Mouse (Mus musculus) intestine, embryonic 16.5 days (tissue): ENCODE measurements around the gene Pou3f1. TPM values are rescaled to one million over a fixed set of nuclear protein-coding genes. Genes with fewer than 3 reads are reported as not detected.
A peak's percentile ranks its signal among the peaks of the same experiment; 100 is the strongest.

Experiments used
- ATAC-seq: fragments of 200-750 bp; cut with Nextera tagmentation; 2 replicates; pipeline ENCODE4 v1.8.0; 2017; ENCODE audit warnings: moderate TSS enrichment, moderate library complexity
- H3K27ac ChIP-seq: fragments of 300-500 bp; sonication (generic); 2 replicates; pipeline ENCODE4 v1.5.1; 2014; ENCODE audit warnings: mild to moderate bottlenecking, low read length
- H3K27me3 ChIP-seq: fragments of 300-500 bp; sonication (generic); replicated peaks from 2 replicates; pipeline ENCODE4 v1.6.1; 2014; ENCODE audit warnings: low read length, control low read depth, mixed read lengths; ENCODE audit not compliant: control insufficient read depth, insufficient read depth
- H3K36me3 ChIP-seq: fragments of 300-500 bp; sonication (generic); 2 replicates; pipeline ENCODE4 v1.6.1; 2014; ENCODE audit warnings: low read length, control low read depth; ENCODE audit not compliant: control insufficient read depth, insufficient read depth
- H3K4me1 ChIP-seq: fragments of 300-500 bp; sonication (generic); 2 replicates; pipeline ENCODE4 v1.6.1; 2014; ENCODE audit warnings: low read length, control low read depth, mixed read lengths; ENCODE audit not compliant: control insufficient read depth, insufficient read depth
- H3K4me2 ChIP-seq: fragments of 300-500 bp; sonication (generic); 2 replicates; pipeline ENCODE4 v1.6.1; 2014; ENCODE audit warnings: low read depth, low read length, control low read depth
- H3K4me3 ChIP-seq: fragments of 300-500 bp; sonication (generic); 2 replicates; pipeline ENCODE4 v1.5.1; 2014; ENCODE audit warnings: mild to moderate bottlenecking, low read length
- H3K9ac ChIP-seq: fragments of 300-500 bp; sonication (generic); 2 replicates; pipeline ENCODE4 v1.6.1; 2014; ENCODE audit warnings: low read depth, low read length
- H3K9me3 ChIP-seq: fragments of 300-500 bp; sonication (generic); 2 replicates; pipeline ENCODE4 v1.6.1; 2016; ENCODE audit warnings: low read length, control low read depth; ENCODE audit not compliant: control insufficient read depth
- WGBS: fragments of 180-500 bp; shearing (Covaris S2); extraction: QIAGEN DNeasy Blood & Tissue Kit; methylation state at CpG from one replicate; pipeline ENCODE4 v1.1.7; 2014; 5-methylcytosine and 5-hydroxymethylcytosine counted together
- polyA plus RNA-seq: library from polyadenylated mRNA; unstranded; fragments of >200 nt; fragmentation: Nextera tagmentation; extraction: Ambion mirVana; gene quantifications from 2 replicates; pipeline ENCODE4 v1.2.1, GENCODE M21; 2015

Gene Pou3f1
- polyA plus RNA-seq, 1 experiment from 2014 or later = 0.04 TPM

GRCm38 (mm10) chr4:124675958-124676357 is 19.4 kb downstream of the Pou3f1 start:
- Histone ChIP-seq H3K4me2 (no peak overlapping the region), H3K9ac (no peak overlapping the region), H3K9me3 (no peaks in the 10 kb centered on the region), H3K36me3 (peaks cover 7% of the 10 kb centered on the region; the same call in 1 of the 2 replicates), H3K4me3 (no peak overlapping the region), H3K27me3 (peaks cover 8% of the 10 kb centered on the region; the same call in 1 of the 2 replicates), H3K27ac (no peak overlapping the region), H3K4me1 (no peaks in the 10 kb centered on the region)
- 85% methylated on average over 6 of the region's 6 CpGs for WGBS
- ATAC-seq = no peak

- Histone ChIP-seq H3K4me3 (no peak overlapping the region), H3K4me2 (no peak overlapping the region), H3K36me3 (peaks cover 17% of the 10 kb centered on the region), H3K4me1 (no peaks in the 10 kb centered on the region), H3K9me3 (no peaks in the 10 kb centered on the region), H3K27ac (no peak overlapping the region), H3K9ac (no peak overlapping the region), H3K27me3 (no peaks in the 10 kb centered on the region)
- WGBS = 46% methylated on average over 7 of the region's 7 CpGs
- 0 out of 2 replicates have a peak, but pooled peaks have one; percentile 38 for ATAC-seq
These were observed 25.7 kb downstream of the Pou3f1 start for GRCm38 (mm10) chr4:124682270-124682669.

- Histone ChIP-seq H3K4me3 (no peak overlapping the region), H3K36me3 (peaks cover 17% of the 10 kb centered on the region), H3K9ac (no peak overlapping the region), H3K4me2 (no peak overlapping the region), H3K4me1 (no peaks in the 10 kb centered on the region), H3K27me3 (no peaks in the 10 kb centered on the region), H3K27ac (no peak overlapping the region), H3K9me3 (no peaks in the 10 kb centered on the region)
- ATAC-seq = no peak
- WGBS = 89% methylated on average over 4 of the region's 4 CpGs
These were observed 26.9 kb downstream of the Pou3f1 start for GRCm38 (mm10) chr4:124683474-124683873.

GRCm38 (mm10) chr4:124685004-124685403 is 28.4 kb downstream of the Pou3f1 start:
- Histone ChIP-seq H3K9ac (no peak overlapping the region), H3K4me2 (no peak overlapping the region), H3K27me3 (no peaks in the 10 kb centered on the region), H3K4me3 (no peak overlapping the region), H3K4me1 (no peaks in the 10 kb centered on the region), H3K27ac (no peak overlapping the region), H3K36me3 (peaks cover 16% of the 10 kb centered on the region), H3K9me3 (no peaks in the 10 kb centered on the region)
- WGBS = 82% methylated on average over 4 of the region's 4 CpGs
- ATAC-seq = no peak

- Histone ChIP-seq H3K4me1 (no peaks in the 10 kb centered on the region), H3K27me3 (no peaks in the 10 kb centered on the region), H3K4me2 (no peak overlapping the region), H3K9me3 (no peaks in the 10 kb centered on the region), H3K36me3 (peaks cover 12% of the 10 kb centered on the region), H3K4me3 (no peak overlapping the region), H3K27ac (no peak overlapping the region), H3K9ac (no peak overlapping the region)
- no peak for ATAC-seq
- 85% methylated on average over 8 of the region's 8 CpGs for WGBS
These were observed 28.8 kb downstream of the Pou3f1 start for GRCm38 (mm10) chr4:124685453-124685852.

GRCm38 (mm10) chr4:124685897-124686402 is 29.3 kb downstream of the Pou3f1 start:
- Histone ChIP-seq H3K27ac (no peak overlapping the region), H3K36me3 (peaks cover 10% of the 10 kb centered on the region), H3K9me3 (no peaks in the 10 kb centered on the region), H3K4me1 (0 out of 2 replicates have a peak, but pooled peaks cover 4% of the 10 kb centered on the region), H3K4me2 (no peak overlapping the region), H3K9ac (no peak overlapping the region), H3K4me3 (no peak overlapping the region), H3K27me3 (no peaks in the 10 kb centered on the region)
- no peak for ATAC-seq
- WGBS = 73% methylated on average over 8 of the region's 8 CpGs

- ATAC-seq = no peak
- no peaks in the 10 kb centered on the region for H3K27me3 ChIP-seq
- H3K4me2 ChIP-seq = no peak overlapping the region
- no peak overlapping the region for H3K27ac ChIP-seq
- no peak overlapping the region for H3K9ac ChIP-seq
- H3K9me3 ChIP-seq = no peaks in the 10 kb centered on the region
- no peaks in the 10 kb centered on the region; the same call in 1 of the 2 replicates for H3K36me3 ChIP-seq
- WGBS = 86% methylated on average over 8 of the region's 8 CpGs
- peaks cover 17% of the 10 kb centered on the region for H3K4me1 ChIP-seq
- no peak overlapping the region for H3K4me3 ChIP-seq
These were observed 34.8 kb downstream of the Pou3f1 start for GRCm38 (mm10) chr4:124691455-124691854.

GRCm38 (mm10) chr4:124692416-124692861 is 35.8 kb downstream of the Pou3f1 start:
- WGBS = 64% methylated on average over 3 of the region's 3 CpGs
- Histone ChIP-seq H3K9me3 (no peaks in the 10 kb centered on the region), H3K4me1 (peaks cover 17% of the 10 kb centered on the region), H3K27ac (no peak overlapping the region), H3K4me3 (peak overlapping the region; percentile 63), H3K27me3 (no peaks in the 10 kb centered on the region), H3K9ac (peak overlapping the region; percentile 89), H3K4me2 (peak overlapping the region; percentile 77), H3K36me3 (no peaks in the 10 kb centered on the region)
- ATAC-seq = no peak

- no peaks in the 10 kb centered on the region for H3K9me3 ChIP-seq
- under 1% methylated on average over 43 of the region's 43 CpGs for WGBS
- peak within 1 kb of the TSS; percentile 77 for H3K4me2 ChIP-seq
- H3K4me1 ChIP-seq = peaks cover 17% of the 10 kb centered on the region
- H3K36me3 ChIP-seq = no peaks in the 10 kb centered on the region
- H3K4me3 ChIP-seq = peak within 1 kb of the TSS; percentile 63
- no peaks in the 10 kb centered on the region for H3K27me3 ChIP-seq
- ATAC-seq = peak; percentile 97
- peak within 1 kb of the TSS; percentile 39 for H3K27ac ChIP-seq
- peak within 1 kb of the TSS; percentile 89 for H3K9ac ChIP-seq
These were observed 36.7 kb downstream of the Pou3f1 start, which contains the start of gene Utp11 for GRCm38 (mm10) chr4:124693135-124693894. Gene Utp11 (minus strand): TSS chr4:124693600.
